Mouse (Mus musculus): Measurements from ENCODE around the gene Heatr5a. TPM values are rescaled to one million over a fixed set of nuclear protein-coding genes. Genes with fewer than 3 reads are reported as not detected.

Heatr5a gene
- 5.8 and 6.8 TPM in 2 replicates for polyA plus RNA-seq (2015; fragmentation: Nextera tagmentation; extraction: Ambion mirVana)

- Histone ChIP-seq H3K27me3 (replicated peaks) (no peaks in the 10 kb centered on the region), H3K4me1 (peaks cover 14% of the 10 kb centered on the region), H3K9me3 (replicated peaks) (no peaks in the 10 kb centered on the region), H3K4me3 (replicated peaks) (peak within 1 kb of the TSS; percentile 80), H3K9ac (replicated peaks) (peak within 1 kb of the TSS; percentile 76), H3K36me3 (no peaks in the 10 kb centered on the region), H3K4me2 (peak within 1 kb of the TSS; percentile 61), H3K27ac (replicated peaks) (peak within 1 kb of the TSS; percentile 83)
- 1% methylated on average over 50 of the region's 53 CpGs for WGBS
- ATAC-seq (ENCODE audit: low FRiP score) = peak; percentile 96
Observed at GRCm38 (mm10) chr12:51971070-51971664, at the start of gene Heatr5a. TSS of gene Heatr5a (minus strand) at chr12:51971321.

GRCm38 (mm10) chr12:52014494-52015029 is 43.4 kb upstream of the Heatr5a start:
- H3K9me3 ChIP-seq (replicated peaks) = no peaks in the 10 kb centered on the region
- no peaks in the 10 kb centered on the region for H3K27me3 ChIP-seq (replicated peaks)
- no peaks in the 10 kb centered on the region for H3K4me1 ChIP-seq
- no peak for ATAC-seq (ENCODE audit: low FRiP score)
- no peak overlapping the region for H3K4me2 ChIP-seq
- 89% methylated on average over 7 of the region's 7 CpGs for WGBS
- H3K9ac ChIP-seq (replicated peaks) = no peak overlapping the region
- no peak overlapping the region for H3K4me3 ChIP-seq (replicated peaks)
- no peak overlapping the region for H3K27ac ChIP-seq (replicated peaks)
- no peaks in the 10 kb centered on the region for H3K36me3 ChIP-seq

GRCm38 (mm10) chr12:52014044-52014443 is 42.9 kb upstream of the Heatr5a start:
- no peak for ATAC-seq (ENCODE audit: low FRiP score)
- Histone ChIP-seq H3K4me3 (replicated peaks) (no peak overlapping the region), H3K9ac (replicated peaks) (no peak overlapping the region), H3K36me3 (no peaks in the 10 kb centered on the region), H3K9me3 (replicated peaks) (no peaks in the 10 kb centered on the region), H3K27ac (replicated peaks) (no peak overlapping the region), H3K4me1 (no peaks in the 10 kb centered on the region), H3K27me3 (replicated peaks) (no peaks in the 10 kb centered on the region), H3K4me2 (no peak overlapping the region)
- WGBS = 88% methylated on average over 11 of the region's 11 CpGs

GRCm38 (mm10) chr12:52013274-52013673 is 42.2 kb upstream of the Heatr5a start:
- Histone ChIP-seq H3K9ac (replicated peaks) (no peak overlapping the region), H3K4me3 (replicated peaks) (no peak overlapping the region), H3K4me2 (no peak overlapping the region), H3K27me3 (replicated peaks) (no peaks in the 10 kb centered on the region), H3K27ac (replicated peaks) (no peak overlapping the region), H3K36me3 (no peaks in the 10 kb centered on the region), H3K4me1 (no peaks in the 10 kb centered on the region), H3K9me3 (replicated peaks) (no peaks in the 10 kb centered on the region)
- WGBS = 65% methylated on average over 9 of the region's 9 CpGs
- ATAC-seq (ENCODE audit: low FRiP score) = no peak

GRCm38 (mm10) chr12:52012159-52012558 is 41.0 kb upstream of the Heatr5a start:
- Histone ChIP-seq H3K4me1 (no peaks in the 10 kb centered on the region), H3K4me3 (replicated peaks) (no peak overlapping the region), H3K4me2 (no peak overlapping the region), H3K27me3 (replicated peaks) (no peaks in the 10 kb centered on the region), H3K36me3 (no peaks in the 10 kb centered on the region), H3K9me3 (replicated peaks) (no peaks in the 10 kb centered on the region), H3K9ac (replicated peaks) (no peak overlapping the region), H3K27ac (replicated peaks) (no peak overlapping the region)
- no peak for ATAC-seq (ENCODE audit: low FRiP score)
- 81% methylated on average over 8 of the region's 8 CpGs for WGBS

GRCm38 (mm10) chr12:52010630-52010961 is 39.5 kb upstream of the Heatr5a start:
- H3K4me2 ChIP-seq = peak overlapping the region; percentile 54
- H3K9ac ChIP-seq (replicated peaks) = no peak overlapping the region
- peak overlapping the region; percentile 33 for H3K4me3 ChIP-seq (replicated peaks)
- no peaks in the 10 kb centered on the region for H3K9me3 ChIP-seq (replicated peaks)
- H3K36me3 ChIP-seq = no peaks in the 10 kb centered on the region
- ATAC-seq (ENCODE audit: low FRiP score) = no peak
- H3K4me1 ChIP-seq = peaks cover 3% of the 10 kb centered on the region
- H3K27me3 ChIP-seq (replicated peaks) = no peaks in the 10 kb centered on the region
- 48% methylated on average over 2 of the region's 2 CpGs for WGBS
- H3K27ac ChIP-seq (replicated peaks) = peak overlapping the region; percentile 25; the same call in 1 of the 2 replicates

- peak overlapping the region; percentile 25 for H3K27ac ChIP-seq (replicated peaks)
Observed at GRCm38 (mm10) chr12:52009928-52010629, 39.0 kb upstream of the Heatr5a start.

GRCm38 (mm10) chr12:52006633-52006994 is 35.5 kb upstream of the Heatr5a start:
- peak; percentile 73 for ATAC-seq (ENCODE audit: low FRiP score)
- H3K36me3 ChIP-seq = no peaks in the 10 kb centered on the region
- peaks cover 5% of the 10 kb centered on the region for H3K4me1 ChIP-seq
- 48% methylated on average over 5 of the region's 5 CpGs for WGBS
- no peaks in the 10 kb centered on the region for H3K9me3 ChIP-seq (replicated peaks)
- no peaks in the 10 kb centered on the region for H3K27me3 ChIP-seq (replicated peaks)
- H3K9ac ChIP-seq (replicated peaks) = peak overlapping the region; percentile 70; the same call in 1 of the 2 replicates
- H3K4me2 ChIP-seq = peak overlapping the region; percentile 71
- peak overlapping the region; percentile 79 for H3K27ac ChIP-seq (replicated peaks)
- peak overlapping the region; percentile 68 for H3K4me3 ChIP-seq (replicated peaks)

More at GRCm38 (mm10) chr12:52009928-52010629, 39.0 kb upstream of the Heatr5a start:
- H3K27me3 ChIP-seq (replicated peaks) = no peaks in the 10 kb centered on the region
- no peak overlapping the region for H3K9ac ChIP-seq (replicated peaks)
- no peak for ATAC-seq (ENCODE audit: low FRiP score)
- no peaks in the 10 kb centered on the region for H3K9me3 ChIP-seq (replicated peaks)
- H3K4me3 ChIP-seq (replicated peaks) = peak overlapping the region; percentile 33
- H3K4me1 ChIP-seq = peaks cover 5% of the 10 kb centered on the region
- WGBS = 31% methylated on average over 15 of the region's 15 CpGs
- H3K4me2 ChIP-seq = peak overlapping the region; percentile 54
- H3K36me3 ChIP-seq = no peaks in the 10 kb centered on the region

GRCm38 (mm10) chr12:52005877-52006632 is 34.9 kb upstream of the Heatr5a start, which contains the start of gene Dtd2:
TSS of gene Dtd2 (minus strand) at chr12:52006501.
- Histone ChIP-seq H3K9ac (replicated peaks) (peak within 1 kb of the TSS; percentile 70), H3K4me1 (peaks cover 5% of the 10 kb centered on the region), H3K4me3 (replicated peaks) (peak within 1 kb of the TSS; percentile 68), H3K4me2 (peak within 1 kb of the TSS; percentile 71), H3K27me3 (replicated peaks) (no peaks in the 10 kb centered on the region), H3K36me3 (no peaks in the 10 kb centered on the region), H3K27ac (replicated peaks) (peak within 1 kb of the TSS; percentile 79), H3K9me3 (replicated peaks) (no peaks in the 10 kb centered on the region)
- ATAC-seq (ENCODE audit: low FRiP score) = peak; percentile 96
- 2% methylated on average over 46 of the region's 46 CpGs for WGBS

GRCm38 (mm10) chr12:52002746-52003145 is 31.6 kb upstream of the Heatr5a start:
- Histone ChIP-seq H3K9ac (replicated peaks) (no peak overlapping the region), H3K4me1 (peaks cover 5% of the 10 kb centered on the region), H3K27ac (replicated peaks) (no peak overlapping the region), H3K4me2 (no peak overlapping the region), H3K36me3 (peaks cover 12% of the 10 kb centered on the region), H3K9me3 (replicated peaks) (no peaks in the 10 kb centered on the region), H3K27me3 (replicated peaks) (no peaks in the 10 kb centered on the region), H3K4me3 (replicated peaks) (no peak overlapping the region)
- no peak for ATAC-seq (ENCODE audit: low FRiP score)
- WGBS = 91% methylated on average over 3 of the region's 3 CpGs

GRCm38 (mm10) chr12:52001544-52001943 is 30.4 kb upstream of the Heatr5a start:
- WGBS = 34% methylated on average over 4 of the region's 4 CpGs
- H3K4me2 ChIP-seq = no peak overlapping the region
- 0 out of 2 replicates have a peak, but pooled peaks have one; percentile 53 for ATAC-seq (ENCODE audit: low FRiP score)
- no peaks in the 10 kb centered on the region for H3K27me3 ChIP-seq (replicated peaks)
- no peak overlapping the region for H3K9ac ChIP-seq (replicated peaks)
- peaks cover 5% of the 10 kb centered on the region for H3K4me1 ChIP-seq
- no peaks in the 10 kb centered on the region for H3K9me3 ChIP-seq (replicated peaks)
- no peak overlapping the region for H3K27ac ChIP-seq (replicated peaks)
- peaks cover 12% of the 10 kb centered on the region for H3K36me3 ChIP-seq
- H3K4me3 ChIP-seq (replicated peaks) = no peak overlapping the region
